Mouse (Mus musculus) duodenum, adult 2 months (tissue): ENCODE results near the gene Zfp420. TPM values are rescaled to one million over a fixed set of nuclear protein-coding genes. Genes with fewer than 3 reads are reported as not detected.

ENCODE experiments used
- polyA plus RNA-seq: library from polyadenylated mRNA; depleted of rRNA; stranded (reverse); fragments of >200 nt; gene quantifications from 2 replicates; pipeline ENCODE4 v1.2.3, GENCODE M21; 2012; ENCODE audit warnings: low replicate concordance; rRNA removed

Gene Zfp420
- polyA plus RNA-seq = 0.07 and 0.12 TPM in 2 replicates

DNA sequence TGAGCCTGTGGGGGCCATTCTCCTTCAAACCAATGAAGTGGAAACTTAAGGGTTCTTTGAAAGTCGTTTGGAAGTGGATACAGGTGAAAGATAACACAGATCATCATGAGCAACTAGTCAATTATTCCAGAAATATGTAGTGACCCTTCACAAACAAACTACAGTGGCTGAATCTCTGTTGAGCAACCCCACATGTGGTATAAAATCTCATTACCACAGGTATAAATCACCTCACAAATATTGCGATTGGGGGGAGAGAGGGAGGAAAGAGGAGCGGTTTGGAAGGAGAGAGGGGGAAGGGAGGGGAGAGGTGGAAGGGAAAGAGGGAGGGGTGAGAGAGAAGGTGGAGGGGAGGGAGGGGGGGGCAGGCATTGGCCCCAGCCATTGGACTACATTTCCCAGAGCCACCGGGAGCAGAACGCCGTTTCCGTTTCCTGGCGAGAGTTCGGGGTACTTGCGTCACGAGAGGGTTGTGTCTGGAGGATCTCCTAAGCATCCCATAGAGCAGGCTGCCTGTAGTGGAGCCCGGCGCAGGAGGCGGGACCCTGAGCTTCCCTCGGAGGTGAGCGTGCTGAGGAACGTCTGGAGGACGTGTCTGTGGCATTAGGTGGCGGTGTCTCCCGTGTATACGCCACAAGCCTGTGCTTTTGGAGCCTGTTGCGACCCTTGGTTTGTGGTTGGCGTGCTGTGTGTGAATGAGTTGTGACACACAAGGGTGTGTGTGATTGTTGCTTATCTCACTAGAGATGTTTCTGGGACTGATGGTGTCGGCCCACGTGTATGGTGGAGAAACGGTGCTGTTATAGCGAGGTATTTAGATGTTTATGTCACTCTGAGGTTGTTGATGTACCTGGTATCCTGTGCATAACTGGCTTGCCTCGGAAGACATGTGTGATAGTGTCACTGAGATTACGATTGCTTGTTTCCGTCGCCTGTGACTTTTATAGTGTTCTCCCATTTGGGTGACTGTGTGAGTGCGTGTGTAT, at the start of gene Zfp420:
Gene Zfp420, plus strand, starts transcription at position 448 of the 986 bp plus-strand sequence.

DNA sequence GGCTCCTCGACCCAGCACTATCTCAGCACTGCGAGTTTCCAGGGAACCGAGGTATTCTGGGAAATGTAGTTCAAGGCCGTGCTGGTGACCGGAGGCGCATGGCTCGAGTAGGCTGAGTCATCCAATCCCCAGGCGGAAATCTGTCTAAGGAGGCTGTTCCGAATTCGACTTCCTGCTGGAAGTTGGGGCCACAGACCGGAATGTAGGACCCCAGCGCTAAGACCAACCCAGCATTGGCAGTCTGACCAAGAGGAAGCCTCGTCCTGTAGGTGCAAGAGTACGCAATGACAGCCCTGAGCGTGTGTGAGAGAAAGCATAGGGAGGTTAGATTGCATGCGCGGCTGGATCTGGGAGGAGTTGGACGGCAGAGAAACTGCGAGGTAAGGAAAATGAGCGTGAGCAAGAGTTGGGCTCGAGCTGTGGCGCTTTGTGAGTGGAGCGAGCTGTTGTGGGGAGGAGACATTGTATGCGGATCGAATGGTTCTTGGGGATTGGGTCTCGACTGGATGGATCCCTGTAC, 43.8 kb upstream of the Zfp420 start, which contains the start of gene Zfp790:
Gene Zfp790, plus strand, starts transcription at position 205 of the 520 bp plus-strand sequence.

DNA sequence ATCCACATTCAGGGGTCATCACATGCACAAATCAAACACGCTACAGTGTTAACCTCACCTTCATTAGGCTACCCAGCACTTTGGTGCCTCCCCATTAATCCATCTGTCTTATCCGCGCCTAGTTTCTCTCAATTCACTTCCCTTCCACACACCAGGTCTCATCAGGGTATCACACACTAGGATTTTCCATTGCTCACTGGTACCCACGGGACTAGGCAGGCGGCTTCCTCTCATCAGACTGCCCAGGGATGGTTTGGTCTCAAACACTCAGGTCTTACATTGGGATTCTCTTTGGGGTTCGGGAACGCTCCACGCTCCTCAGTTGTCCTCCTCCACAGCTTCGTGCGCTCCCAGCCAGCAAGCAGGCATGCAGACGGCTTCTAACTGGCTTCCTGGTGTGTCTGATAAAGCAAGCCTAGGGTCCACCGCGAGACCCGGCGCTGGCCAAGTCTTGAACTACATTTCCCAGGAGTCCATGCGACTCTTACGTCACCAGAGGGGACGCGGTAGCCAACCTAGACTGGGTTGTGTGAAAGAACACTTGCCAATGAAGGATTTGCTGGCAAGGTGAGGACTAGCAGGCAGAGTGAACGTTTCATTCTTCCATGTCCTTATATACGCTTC, 6.4 kb upstream of the Zfp420 start, which contains the start of gene Zfp940:
Gene Zfp940, minus strand, starts transcription at position 451 of the 624 bp plus-strand sequence.

DNA sequence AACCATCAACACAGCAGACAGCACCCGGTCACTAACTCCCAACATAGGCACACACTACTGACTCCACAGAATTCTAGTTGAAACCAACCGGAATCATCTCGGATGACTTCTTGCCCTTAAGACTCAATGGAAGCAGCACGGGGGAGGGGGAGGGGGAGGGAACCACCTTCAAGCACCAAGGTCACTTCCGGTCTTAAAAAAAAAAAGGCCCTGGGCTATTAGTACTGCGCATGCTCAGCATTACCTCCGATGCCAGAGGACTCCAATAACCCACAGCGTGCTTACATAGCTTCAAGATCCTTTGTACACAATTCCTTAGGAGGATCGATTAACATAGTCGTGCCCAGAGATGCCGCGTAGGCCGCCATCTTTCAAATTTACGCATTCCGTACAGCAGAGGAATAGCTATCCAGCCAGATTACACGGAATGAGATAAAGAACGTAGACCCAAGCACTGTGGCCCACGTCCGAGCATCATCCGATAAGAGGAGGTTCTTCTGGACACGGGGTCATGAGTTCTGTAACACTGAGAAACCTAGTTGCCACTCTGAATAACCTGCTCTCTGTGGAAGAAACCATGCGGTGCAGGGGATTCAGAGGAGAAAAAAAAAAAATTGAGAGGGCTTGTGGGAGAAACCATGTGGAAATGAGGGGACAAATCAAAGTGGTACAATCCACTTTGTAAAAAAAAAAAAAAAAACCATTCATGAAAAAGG, 46.3 kb downstream of the Zfp420 start, which contains the start of gene Zfp27:
Gene Zfp27, minus strand, starts transcription at position 607 of the 716 bp plus-strand sequence.

DNA sequence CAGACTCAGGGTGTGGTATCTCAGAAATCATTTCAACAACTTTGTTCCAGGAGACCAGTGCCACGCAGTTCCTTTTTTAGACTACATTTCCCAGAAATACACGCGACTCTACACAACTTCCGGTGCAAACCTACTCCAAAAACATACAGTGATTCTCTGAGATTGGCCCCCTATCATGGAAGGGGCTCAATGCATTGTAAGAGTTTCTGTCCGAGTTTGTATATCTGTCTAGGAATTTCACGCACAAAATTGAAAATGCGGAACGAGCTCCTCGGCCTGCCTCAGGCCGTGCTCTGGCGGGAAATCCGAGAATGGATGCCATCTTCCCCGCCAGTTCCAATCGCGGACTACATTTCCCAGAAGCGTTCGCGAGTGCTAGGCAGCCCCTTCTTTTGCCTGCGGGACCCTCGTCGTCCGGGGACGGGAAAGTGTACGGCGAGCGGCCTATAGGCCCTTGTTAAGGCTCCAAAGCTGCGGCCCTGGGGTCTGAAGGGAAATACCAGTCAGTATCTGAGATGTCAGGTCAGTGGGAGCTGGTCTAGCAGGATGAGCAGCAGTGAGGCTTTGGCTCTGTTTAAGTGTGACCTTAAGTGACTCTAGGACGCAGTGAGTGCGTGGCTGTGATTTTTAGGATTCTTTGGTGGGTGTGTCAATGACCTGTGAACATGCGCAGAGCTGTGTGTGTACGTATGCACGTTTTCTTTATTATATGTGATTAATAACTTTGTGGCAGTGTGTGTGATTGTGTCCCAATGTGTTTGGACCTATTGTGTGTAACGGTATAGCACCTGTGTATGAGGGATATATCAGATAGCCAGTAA, 48.6 kb downstream of the Zfp420 start, which contains the start of gene Zfp383:
Gene Zfp383, plus strand, starts transcription at position 94 of the 821 bp plus-strand sequence.

Other genes with a start within 250 kb of the Zfp420 start
- gene Catsperg2, start 132.9 kb upstream of the Zfp420 start, polyA plus RNA-seq = not detected in 2 replicates
- 0.63 and 0.84 TPM in 2 replicates for gene Zfp84, start 91.4 kb upstream of the Zfp420 start, polyA plus RNA-seq
- 0.36 and 0.96 TPM in 2 replicates for gene Zfp30, start 76.0 kb upstream of the Zfp420 start, polyA plus RNA-seq
- gene Zfp790, start 43.9 kb upstream of the Zfp420 start, polyA plus RNA-seq = 0.33 and 0.46 TPM in 2 replicates
- 0.06 and 0.07 TPM in 2 replicates for gene Zfp940, start 6.3 kb upstream of the Zfp420 start, polyA plus RNA-seq
- 0.76 and 0.89 TPM in 2 replicates for gene Zfp27, start 46.6 kb downstream of the Zfp420 start, polyA plus RNA-seq
- gene Zfp383, start 48.2 kb downstream of the Zfp420 start, polyA plus RNA-seq = 0.04 and 0.12 TPM in 2 replicates
- gene Zfp74, start 94.1 kb downstream of the Zfp420 start, polyA plus RNA-seq = 0.06 and 4.0 TPM in 2 replicates
- gene Zfp568, start 124.0 kb downstream of the Zfp420 start, polyA plus RNA-seq = 1.5 and 1.6 TPM in 2 replicates
- 0.19 and 0.42 TPM in 2 replicates for gene Zfp14, start 191.4 kb downstream of the Zfp420 start, polyA plus RNA-seq
- 0.07 TPM in 1 of 2 replicates, not detected in the other for gene Zfp82, start 212.9 kb downstream of the Zfp420 start, polyA plus RNA-seq
- 0.14 TPM in 1 of 2 replicates, not detected in the other for gene Gm26920, start 230.4 kb downstream of the Zfp420 start, polyA plus RNA-seq
- 0.65 and 0.99 TPM in 2 replicates for gene Zfp566, start 230.5 kb downstream of the Zfp420 start, polyA plus RNA-seq
- 3.1 and 6.6 TPM in 2 replicates for gene Zfp260, start 234.8 kb downstream of the Zfp420 start, polyA plus RNA-seq